Mouse (Mus musculus): Measurements from ENCODE around the gene Xpnpep3.

DNA sequence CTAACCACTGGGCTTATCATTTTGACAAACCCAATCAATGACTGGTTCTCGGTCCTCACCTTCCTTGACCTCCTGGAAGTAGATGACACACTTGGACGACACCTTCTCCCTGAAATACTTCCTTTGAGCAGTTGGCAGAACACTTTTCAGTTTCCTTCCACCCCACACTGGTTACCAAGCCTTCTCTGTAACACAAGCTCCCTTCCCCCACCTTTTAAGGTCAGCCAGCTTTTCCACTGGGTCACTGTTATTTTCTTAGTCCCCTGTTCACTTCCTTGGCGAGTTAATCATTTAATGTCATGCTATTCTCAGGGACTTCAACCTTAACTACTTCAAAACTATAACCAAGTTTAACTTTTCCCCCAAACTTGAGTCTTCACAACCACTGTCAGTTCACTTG, 41.0 kb upstream of the Xpnpep3 start:
- TF ChIP-seq CTCF (IDR thresholded peaks at IDR 0.05; ENCODE audit: control insufficient read depth, insufficient read depth, insufficient replicate concordance, low read depth, low read length) = no peak
- no peak for TF ChIP-seq POLR2A (IDR thresholded peaks at IDR 0.05; ENCODE audit: control insufficient read depth, low read depth, low read length)
